Mouse (Mus musculus): ENCODE data around the gene Sh2b3.
A peak's percentile ranks its signal among the peaks of the same experiment; 100 is the strongest.
"Not testable (repeated sequence)": the region's sequence is repeated elsewhere in the genome, so short reads cannot be mapped to it uniquely, and the experiment has no call there.

The Sh2b3 gene

GRCm38 (mm10) chr5:121837441-121838340 is at the start of gene Sh2b3:
Gene Sh2b3, minus strand, starts transcription at chr5:121837646.
- no peak for DNase-seq (ENCODE audit: low spot score)

- DNase-seq (ENCODE audit: low spot score) = no peak
Measured at GRCm38 (mm10) chr5:121883356-121883755, 45.9 kb upstream of the Sh2b3 start.

DNA sequence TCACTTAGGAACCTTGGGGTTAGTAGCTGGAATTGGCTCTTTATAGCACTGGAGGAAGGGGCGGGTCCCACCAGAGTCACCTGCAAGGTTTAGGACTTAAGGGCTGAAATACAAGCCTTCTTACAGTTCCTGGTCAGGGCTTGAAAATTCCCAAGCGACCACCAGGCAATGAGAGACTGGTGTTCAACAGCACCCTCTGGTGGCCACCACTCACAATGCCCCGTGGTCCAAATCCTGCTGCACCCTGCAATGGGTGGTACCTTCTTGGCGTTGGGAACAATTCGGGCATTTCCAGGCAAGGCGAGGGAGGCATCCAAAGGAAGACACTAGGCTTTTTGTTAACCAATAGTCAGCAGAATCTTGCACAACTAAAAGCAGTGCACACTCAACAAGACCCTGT is 41.8 kb upstream of the Sh2b3 start:
- DNase-seq (ENCODE audit: low spot score) = peak; percentile 16

- no peak for DNase-seq (ENCODE audit: low spot score)
Measured at GRCm38 (mm10) chr5:121878703-121879102, 41.3 kb upstream of the Sh2b3 start.

DNA sequence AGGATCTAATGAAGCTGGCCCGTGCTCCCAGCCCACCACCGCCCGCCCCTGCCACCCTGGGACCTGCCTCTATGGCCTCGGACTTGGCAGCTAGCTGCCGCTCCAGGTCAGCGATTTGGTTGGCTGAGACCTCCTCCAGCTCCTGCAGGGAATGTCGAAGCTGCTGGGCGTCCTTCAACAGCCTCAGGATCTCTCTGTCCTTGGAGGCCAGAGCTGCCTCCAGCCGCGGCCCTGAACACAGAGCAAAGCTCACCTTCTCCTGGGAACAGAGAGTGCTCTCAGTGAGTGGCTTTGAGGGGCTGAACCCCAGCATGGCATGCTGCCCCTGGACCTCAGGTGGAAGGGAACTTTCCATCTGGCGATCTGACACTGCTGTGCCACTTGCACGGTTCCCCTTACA is 39.5 kb upstream of the Sh2b3 start:
- no peak for DNase-seq (ENCODE audit: low spot score)

DNA sequence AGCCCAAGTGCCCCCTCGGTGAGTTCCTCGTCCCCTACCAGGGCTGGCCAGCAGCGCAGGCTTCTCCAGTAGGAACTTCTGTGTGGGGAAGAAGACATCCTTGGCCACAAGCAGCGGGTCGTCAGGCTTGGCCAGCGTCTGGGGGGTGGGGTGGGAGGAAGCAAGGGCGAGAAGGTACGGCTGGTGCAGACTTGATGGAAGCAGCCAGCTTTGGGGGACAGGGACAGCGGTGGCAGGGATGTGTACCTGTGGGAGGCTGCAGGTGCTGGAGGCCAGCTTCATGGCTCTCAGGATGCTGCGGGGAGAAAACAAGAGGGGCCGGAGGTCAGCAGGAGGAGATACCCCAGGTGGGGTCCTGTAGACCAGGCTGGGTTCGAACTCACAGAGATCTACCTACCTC is 37.6 kb upstream of the Sh2b3 start:
- DNase-seq (ENCODE audit: low spot score) = no peak

- DNase-seq (ENCODE audit: low spot score) = peak; percentile 43
Measured at GRCm38 (mm10) chr5:121872158-121872557, 34.7 kb upstream of the Sh2b3 start.

- DNase-seq (ENCODE audit: low spot score) = no peak
Measured at GRCm38 (mm10) chr5:121871515-121872030, 34.1 kb upstream of the Sh2b3 start.

- DNase-seq (ENCODE audit: low spot score) = no peak
Measured at GRCm38 (mm10) chr5:121870832-121871231, 33.4 kb upstream of the Sh2b3 start.

- DNase-seq (ENCODE audit: low spot score) = no peak
Measured at GRCm38 (mm10) chr5:121867963-121868362, 30.5 kb upstream of the Sh2b3 start.

GRCm38 (mm10) chr5:121864330-121864729 is 26.9 kb upstream of the Sh2b3 start:
- DNase-seq (ENCODE audit: low spot score) = no peak

- DNase-seq (ENCODE audit: low spot score) = no peak
Measured at GRCm38 (mm10) chr5:121861964-121862363, 24.5 kb upstream of the Sh2b3 start.

DNA sequence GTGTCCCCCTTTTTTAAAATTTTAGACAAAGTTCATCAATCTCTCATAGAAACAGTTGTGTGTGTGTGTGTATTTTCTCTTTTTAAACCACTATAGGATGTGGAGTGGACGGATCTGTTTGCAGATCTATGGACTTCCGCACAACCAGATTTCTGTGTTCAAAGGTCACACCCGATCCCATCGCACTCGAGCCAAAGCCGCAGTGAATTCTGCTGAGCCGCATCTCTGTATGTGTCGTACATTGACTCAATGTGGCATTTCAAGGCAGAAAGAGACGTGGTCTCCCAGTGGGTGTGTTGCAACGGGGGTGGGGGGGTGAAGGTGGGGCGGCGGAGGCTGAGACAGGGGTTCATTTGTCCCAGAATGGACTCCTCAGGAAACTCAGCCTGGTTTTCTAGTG is 21.0 kb upstream of the Sh2b3 start:
- no peak for DNase-seq (ENCODE audit: low spot score)

DNA sequence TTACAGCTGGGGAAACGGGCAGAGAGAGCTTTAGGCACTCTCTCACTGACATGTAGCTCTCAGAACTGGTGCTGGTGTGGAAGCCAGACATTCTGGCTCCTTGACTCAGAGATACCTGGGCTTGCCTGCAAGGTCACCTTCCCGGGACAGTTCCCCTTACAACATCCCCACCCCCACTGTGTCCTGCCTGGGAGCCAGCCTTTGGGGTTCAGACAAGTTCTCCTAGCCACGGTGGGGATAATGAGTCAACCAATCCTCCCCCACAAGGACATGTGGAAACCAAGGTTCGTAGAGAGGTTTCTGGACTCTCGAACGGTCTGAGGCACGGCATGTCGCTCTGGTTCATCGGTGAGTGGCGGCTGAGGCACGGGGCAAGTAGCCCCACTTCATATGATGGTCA is 19.3 kb upstream of the Sh2b3 start:
- no peak for DNase-seq (ENCODE audit: low spot score)

GRCm38 (mm10) chr5:121854768-121855167 is 17.3 kb upstream of the Sh2b3 start:
- DNase-seq (ENCODE audit: low spot score) = no peak

- no peak for DNase-seq (ENCODE audit: low spot score)
Measured at GRCm38 (mm10) chr5:121853368-121854051, 16.1 kb upstream of the Sh2b3 start.

DNA sequence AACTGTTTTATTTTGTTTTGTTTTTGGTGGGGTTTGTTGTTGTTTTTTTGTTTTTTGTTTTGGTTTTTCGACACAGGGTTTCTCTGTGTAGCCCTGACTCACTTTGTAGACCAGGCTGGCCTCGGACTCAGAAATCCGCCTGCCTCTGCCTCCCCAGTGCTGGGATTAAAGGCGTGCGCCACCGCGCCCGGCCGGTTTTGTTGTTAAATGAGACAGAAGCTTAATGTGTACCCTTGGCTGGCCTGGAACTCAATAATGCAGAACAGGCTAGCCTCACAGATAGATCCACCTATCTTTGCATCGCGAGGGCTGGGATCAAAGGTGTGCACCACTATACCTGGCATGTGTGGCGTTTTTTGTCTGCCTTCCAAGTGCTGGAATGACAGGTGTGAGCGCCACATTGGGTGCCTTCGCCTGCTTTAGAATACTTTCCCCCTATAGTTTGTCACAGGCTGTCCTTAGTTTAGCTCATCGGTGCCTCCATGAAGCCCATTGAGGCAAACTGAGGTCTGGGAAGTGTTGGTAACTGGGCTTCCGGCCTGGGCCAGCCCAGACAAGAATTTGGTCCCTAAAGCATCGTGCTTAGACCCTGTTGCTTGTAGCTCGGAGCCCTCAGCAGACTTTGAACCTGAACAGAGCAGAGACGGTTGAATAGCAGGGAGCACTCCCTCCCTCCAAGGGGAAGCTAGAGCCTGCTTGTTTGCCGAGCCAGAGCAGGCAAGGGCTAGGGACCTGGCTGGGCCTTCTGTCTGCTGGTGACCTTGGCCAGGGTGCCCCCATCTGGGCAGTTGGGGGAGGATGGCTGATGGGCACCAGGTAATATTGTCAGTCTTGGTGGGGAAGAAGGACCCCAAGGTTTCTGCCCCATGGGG is 12.3 kb upstream of the Sh2b3 start:
- no peak for DNase-seq (ENCODE audit: low spot score)

GRCm38 (mm10) chr5:121848743-121849142 is 11.3 kb upstream of the Sh2b3 start, which contains the start of gene Pheta1:
Gene Pheta1, plus strand, starts transcription at chr5:121848984.
- peak; percentile 89 for DNase-seq (ENCODE audit: low spot score)

- peak; percentile 49 for DNase-seq (ENCODE audit: low spot score)
Measured at GRCm38 (mm10) chr5:121848035-121848519, 10.6 kb upstream of the Sh2b3 start.

DNA sequence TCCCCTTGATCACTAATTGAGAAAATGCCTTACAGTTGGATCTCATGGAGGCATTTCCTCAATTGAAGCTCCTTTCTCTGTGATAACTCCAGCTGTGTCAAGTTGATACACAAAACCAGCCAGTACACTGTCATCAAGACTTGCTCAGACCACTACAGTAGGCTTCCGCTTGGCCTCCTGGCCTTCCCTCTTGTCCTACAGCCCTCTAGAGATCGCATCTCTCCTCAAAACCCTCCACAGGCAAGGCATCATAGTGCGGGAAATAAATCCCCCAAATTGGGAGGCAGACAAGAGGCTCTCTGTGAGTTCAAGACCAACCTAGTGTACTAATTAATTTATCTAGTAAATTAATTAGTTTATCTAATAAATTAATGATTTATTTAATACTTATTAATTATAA is 9.8 kb upstream of the Sh2b3 start:
- not testable (repeated sequence) for DNase-seq (ENCODE audit: low spot score)

DNA sequence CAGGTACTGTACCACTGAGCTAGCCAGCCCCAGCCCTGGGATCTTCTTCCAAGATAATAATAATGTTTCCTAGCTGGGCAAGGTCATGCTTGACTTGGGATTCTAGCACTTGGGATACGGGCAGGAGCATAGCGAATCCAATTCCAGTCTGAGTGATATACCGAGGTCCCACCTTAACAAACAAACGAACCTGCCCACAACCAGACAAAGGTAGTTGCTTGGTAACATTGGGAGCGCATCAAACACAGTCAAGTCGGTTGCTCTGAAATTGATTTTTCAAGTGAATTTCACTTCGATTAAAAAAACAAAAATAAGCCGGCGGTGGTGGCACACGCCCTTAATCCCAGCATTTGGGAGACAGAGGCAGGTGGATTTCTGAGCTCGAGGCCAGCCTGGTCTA is 8.9 kb upstream of the Sh2b3 start:
- DNase-seq (ENCODE audit: low spot score) = no peak

DNA sequence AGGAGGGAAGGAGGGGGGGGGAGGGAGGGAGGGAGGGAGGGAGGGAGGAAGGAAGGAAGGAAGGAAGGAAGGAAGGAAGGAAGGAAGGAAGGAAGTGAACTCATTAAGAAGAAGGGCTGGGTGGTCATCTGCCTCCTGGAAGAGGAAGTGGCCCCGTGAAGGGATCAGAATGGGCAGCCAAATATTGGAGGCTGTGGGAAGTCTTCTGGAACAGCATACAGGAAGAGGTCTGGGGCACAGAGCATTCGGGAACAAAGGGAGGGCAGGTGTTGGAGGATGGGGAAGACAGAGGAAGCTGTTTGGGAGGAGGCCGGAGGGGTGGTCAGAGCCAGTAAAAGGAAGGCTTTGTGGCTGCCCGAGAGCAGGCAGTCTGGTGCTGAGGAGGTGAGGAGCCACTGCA is 7.9 kb upstream of the Sh2b3 start:
- DNase-seq (ENCODE audit: low spot score) = no peak

Measured in c-Kit-positive CD71-positive TER-119-positive erythroid progenitor cells, embryonic 14.5 days (primary cell).